In genomic region chr7:29518054-29518420, GRCm38 (mm10) we compare ENCODE assay signal across 7 mouse cellular contexts. TPM values are rescaled to one million over a fixed set of nuclear protein-coding genes. Genes with fewer than 3 reads are reported as not detected.
DNase-seq lines count a peak whose midpoint lies in the region; ATAC-seq and TF ChIP-seq lines count a peak whose summit lies in the region.

No protein-coding gene starts in this region.

- H3K4me1 ChIP-seq in lung, embryonic 16.5 days (replicated peaks; ENCODE audit: control insufficient read depth, insufficient read depth, low read length), result peaks cover 27% of the 10 kb centered on the region
- no peaks in the 10 kb centered on the region; the same call in 1 of the 2 replicates for H3K4me1 ChIP-seq in cortical plate, adult 2 months (ENCODE audit: control insufficient read depth, insufficient read depth, low read length)
- peaks cover 41% of the 10 kb centered on the region for H3K4me1 ChIP-seq in intestine, embryonic 16.5 days (ENCODE audit: control insufficient read depth, insufficient read depth, low read length)
- H3K4me1 ChIP-seq in olfactory bulb, adult 2 months (ENCODE audit: control insufficient read depth, insufficient read depth, low read length), result peaks cover 7% of the 10 kb centered on the region

- 1% methylated on average over 28 of the region's 28 CpGs for WGBS in lung, embryonic 16.5 days
- WGBS in intestine, embryonic 16.5 days, result under 1% methylated on average over 27 of the region's 28 CpGs
- under 1% methylated on average over 28 of the region's 28 CpGs for whole genome bisulfite sequencing in olfactory bulb, adult 2 months

- H3K9ac ChIP-seq in lung, embryonic 16.5 days (ENCODE audit: low read length), result peak overlapping the region; percentile 94
- peak overlapping the region; percentile 90 for H3K9ac ChIP-seq in intestine, embryonic 16.5 days (ENCODE audit: low read depth, low read length)

- no peak for TF ChIP-seq POLR2A in cortical plate, adult 2 months (IDR thresholded peaks at IDR 0.05; ENCODE audit: extremely low read depth, insufficient read depth, low read length)
- no peak for TF ChIP-seq POLR2A in olfactory bulb, adult 2 months (IDR thresholded peaks at IDR 0.05; ENCODE audit: insufficient read depth, low read depth, low read length)

- H3K4me2 ChIP-seq in lung, embryonic 16.5 days (ENCODE audit: low read depth, low read length), result peak overlapping the region; percentile 83
- peak overlapping the region; percentile 73 for H3K4me2 ChIP-seq in intestine, embryonic 16.5 days (ENCODE audit: low read depth, low read length)

- H3K27ac ChIP-seq in lung, embryonic 16.5 days (ENCODE audit: low read length), result peak overlapping the region; percentile 70
- peak overlapping the region; percentile 74; the same call in 1 of the 2 replicates for H3K27ac ChIP-seq in cortical plate, adult 2 months (ENCODE audit: insufficient read depth, low read length)
- peak overlapping the region; percentile 63 for H3K27ac ChIP-seq in intestine, embryonic 16.5 days (ENCODE audit: low read length)
- no peak overlapping the region for H3K27ac ChIP-seq in olfactory bulb, adult 2 months (ENCODE audit: insufficient read depth, low read depth, low read length)

- no peaks in the 10 kb centered on the region for H3K36me3 ChIP-seq in lung, embryonic 16.5 days (ENCODE audit: control insufficient read depth, insufficient read depth, low read length)
- no peaks in the 10 kb centered on the region for H3K36me3 ChIP-seq in intestine, embryonic 16.5 days (ENCODE audit: control insufficient read depth, insufficient read depth, low read length)

- no peaks in the 10 kb centered on the region for H3K9me3 ChIP-seq in lung, embryonic 16.5 days (ENCODE audit: control insufficient read depth, low read length)
- H3K9me3 ChIP-seq in intestine, embryonic 16.5 days (ENCODE audit: control insufficient read depth, low read length), result no peaks in the 10 kb centered on the region

- no peak for ATAC-seq in lung, embryonic 16.5 days (ENCODE audit: low read depth)
- peak; percentile 29 for ATAC-seq in intestine, embryonic 16.5 days

- peak overlapping the region; percentile 92 for H3K4me3 ChIP-seq in lung, embryonic 16.5 days (ENCODE audit: low read length)
- H3K4me3 ChIP-seq in cortical plate, adult 2 months (ENCODE audit: insufficient read depth, low read length), result peak overlapping the region; percentile 88
- peak overlapping the region; percentile 86 for H3K4me3 ChIP-seq in intestine, embryonic 16.5 days (ENCODE audit: low read length)
- H3K4me3 ChIP-seq in olfactory bulb, adult 2 months (ENCODE audit: insufficient read depth, low read depth, low read length), result peak overlapping the region; percentile 75

- no peak for TF ChIP-seq CTCF in cortical plate, adult 2 months (IDR thresholded peaks at IDR 0.05; ENCODE audit: extremely low read depth, insufficient read depth, low read length)
- 0 out of 2 replicates have a peak, but pooled peaks have one; percentile 22 for TF ChIP-seq CTCF in olfactory bulb, adult 2 months (IDR thresholded peaks at IDR 0.05; ENCODE audit: insufficient read depth, low read depth, low read length)

- H3K27me3 ChIP-seq in lung, embryonic 16.5 days (ENCODE audit: control insufficient read depth, insufficient read depth, low read depth, low read length), result no peaks in the 10 kb centered on the region
- H3K27me3 ChIP-seq in intestine, embryonic 16.5 days (replicated peaks; ENCODE audit: control insufficient read depth, insufficient read depth, low read length), result no peaks in the 10 kb centered on the region

- DNase-seq in lung, postnatal 36 days, result no peak
- DNase-seq in testis, postnatal 10 days (ENCODE audit: low spot score), result no peak
- DNase-seq in ovary, adult 18-20 months (ENCODE audit: low spot score), result no peak

RNA-seq across cellular contexts. Expression of gene Sipa1l3, which starts 0.4 kb away (rescaled TPM):
- 21.6 and 21.8 TPM in 2 replicates for polyA plus RNA-seq in lung, embryonic 16.5 days (2015; fragmentation: Nextera tagmentation; extraction: Ambion mirVana)
- 35.4 and 41.9 TPM in 2 replicates for polyA plus RNA-seq in cortical plate, adult 2 months (2012; rRNA removed)
- 22.9 and 24.1 TPM in 2 replicates for polyA plus RNA-seq in intestine, embryonic 16.5 days (2015; fragmentation: Nextera tagmentation; extraction: Ambion mirVana)
- not detected in 2 replicates for polyA plus RNA-seq in olfactory bulb, adult 2 months (2012; ENCODE audit: insufficient read depth, insufficient read length, low replicate concordance, missing spikeins)
